Mouse (Mus musculus) stomach, embryonic 16.5 days (tissue): ENCODE data around the gene Zfp839. TPM values are rescaled to one million over a fixed set of nuclear protein-coding genes. Genes with fewer than 3 reads are reported as not detected.

Source experiments
- ATAC-seq: fragments of 200-750 bp; cut with Nextera tagmentation; 2 replicates; pipeline ENCODE4 v1.8.0; 2017; ENCODE audit warnings: moderate number of reproducible peaks, moderate TSS enrichment; ENCODE audit not compliant: insufficient read depth, low FRiP score
- H3K27ac ChIP-seq: fragments of 300-500 bp; sonication (generic); 2 replicates; pipeline ENCODE4 v1.5.1; 2014; ENCODE audit warnings: low read length
- H3K27me3 ChIP-seq: fragments of 300-500 bp; sonication (generic); 2 replicates; pipeline ENCODE4 v1.6.1; 2014; ENCODE audit warnings: low read length, control low read depth, mixed read lengths; ENCODE audit not compliant: control insufficient read depth, insufficient read depth
- H3K36me3 ChIP-seq: fragments of 300-500 bp; sonication (generic); 2 replicates; pipeline ENCODE4 v1.6.1; 2014; ENCODE audit warnings: low read length; ENCODE audit not compliant: control insufficient read depth, insufficient read depth
- H3K4me1 ChIP-seq: fragments of 300-500 bp; sonication (generic); 2 replicates; pipeline ENCODE4 v1.6.1; 2014; ENCODE audit warnings: low read length, control low read depth, mixed read lengths; ENCODE audit not compliant: control insufficient read depth, insufficient read depth
- H3K4me2 ChIP-seq: fragments of 300-500 bp; sonication (generic); 2 replicates; pipeline ENCODE4 v1.6.1; 2014; ENCODE audit warnings: low read depth, low read length, mixed read lengths
- H3K4me3 ChIP-seq: fragments of 300-500 bp; sonication (generic); replicated peaks from 2 replicates; pipeline ENCODE4 v1.5.1; 2014; ENCODE audit warnings: mild to moderate bottlenecking, low read length
- H3K9ac ChIP-seq: fragments of 300-500 bp; sonication (generic); 2 replicates; pipeline ENCODE4 v1.6.1; 2014; ENCODE audit warnings: low read length
- H3K9me3 ChIP-seq: fragments of 300-500 bp; sonication (generic); replicated peaks from 2 replicates; pipeline ENCODE4 v1.6.1; 2016; ENCODE audit warnings: low read length, control low read depth; ENCODE audit not compliant: control insufficient read depth
- WGBS: fragments of 180-500 bp; shearing (Covaris S2); extraction: QIAGEN DNeasy Blood & Tissue Kit; methylation state at CpG from one replicate; pipeline ENCODE4 v1.1.7; 2014; 5-methylcytosine and 5-hydroxymethylcytosine counted together
- polyA plus RNA-seq: library from polyadenylated mRNA; unstranded; fragments of >200 nt; fragmentation: Nextera tagmentation; extraction: Ambion mirVana; gene quantifications from 2 replicates; pipeline ENCODE4 v1.2.1, GENCODE M21; 2015

The Zfp839 gene
- polyA plus RNA-seq, 1 experiment from 2014 or later, result 4.4 TPM

DNA sequence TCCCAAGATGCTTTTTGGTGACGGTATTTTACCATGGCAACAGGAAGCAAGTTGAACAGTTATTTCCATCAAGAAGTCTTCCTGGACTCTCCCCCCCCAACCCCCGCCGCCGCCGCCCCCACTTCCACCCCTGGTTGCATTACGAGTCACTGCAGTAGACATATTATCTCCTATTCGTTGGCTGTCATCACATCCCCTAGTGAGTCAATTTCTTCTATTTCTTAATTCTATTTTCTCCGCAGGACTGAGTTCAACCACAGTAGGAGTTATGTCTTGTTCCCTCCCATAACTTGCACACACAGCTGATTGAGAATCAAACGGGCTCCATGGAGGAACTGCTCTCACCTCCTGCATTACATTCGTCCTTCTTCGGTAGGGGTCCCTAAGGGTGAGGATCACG is 38.1 kb downstream of the Zfp839 start:
- Histone ChIP-seq H3K4me1 (peaks cover 18% of the 10 kb centered on the region), H3K4me2 (peak overlapping the region; percentile 90), H3K4me3 (peak overlapping the region; percentile 86), H3K27me3 (no peaks in the 10 kb centered on the region), H3K9me3 (no peaks in the 10 kb centered on the region), H3K9ac (peak overlapping the region; percentile 89), H3K36me3 (0 out of 2 replicates have a peak, but pooled peaks cover 1% of the 10 kb centered on the region), H3K27ac (no peak overlapping the region)
- WGBS, result 35% methylated on average over 12 of the region's 12 CpGs
- ATAC-seq, result no peak

DNA sequence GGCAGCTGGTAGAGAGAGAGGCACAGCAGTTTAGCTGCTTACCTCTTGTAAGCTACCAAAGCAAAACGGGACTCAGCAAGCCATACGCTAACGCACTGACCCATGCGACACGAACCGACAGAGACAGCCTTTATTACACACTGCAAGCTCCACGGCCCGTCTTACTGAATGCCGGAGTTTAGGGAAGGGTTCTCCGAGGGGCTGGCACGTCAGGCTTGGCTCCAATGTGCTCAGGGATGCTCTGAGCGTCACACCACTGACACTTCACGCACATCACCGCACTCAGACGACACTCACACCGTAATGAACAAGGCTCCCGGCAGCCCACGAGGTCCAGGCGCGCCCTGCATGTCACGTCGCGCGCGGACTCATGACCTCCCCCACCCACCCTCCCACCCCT is 38.6 kb downstream of the Zfp839 start:
- no peak; the same call in 1 of the 2 replicates for ATAC-seq
- H3K27me3 ChIP-seq, result no peaks in the 10 kb centered on the region
- peaks cover 18% of the 10 kb centered on the region for H3K4me1 ChIP-seq
- no peaks in the 10 kb centered on the region for H3K36me3 ChIP-seq
- WGBS, result under 1% methylated on average over 25 of the region's 25 CpGs
- peak overlapping the region; percentile 90 for H3K4me2 ChIP-seq
- peak overlapping the region; percentile 86 for H3K4me3 ChIP-seq
- no peaks in the 10 kb centered on the region for H3K9me3 ChIP-seq
- no peak overlapping the region for H3K27ac ChIP-seq
- peak overlapping the region; percentile 89 for H3K9ac ChIP-seq

DNA sequence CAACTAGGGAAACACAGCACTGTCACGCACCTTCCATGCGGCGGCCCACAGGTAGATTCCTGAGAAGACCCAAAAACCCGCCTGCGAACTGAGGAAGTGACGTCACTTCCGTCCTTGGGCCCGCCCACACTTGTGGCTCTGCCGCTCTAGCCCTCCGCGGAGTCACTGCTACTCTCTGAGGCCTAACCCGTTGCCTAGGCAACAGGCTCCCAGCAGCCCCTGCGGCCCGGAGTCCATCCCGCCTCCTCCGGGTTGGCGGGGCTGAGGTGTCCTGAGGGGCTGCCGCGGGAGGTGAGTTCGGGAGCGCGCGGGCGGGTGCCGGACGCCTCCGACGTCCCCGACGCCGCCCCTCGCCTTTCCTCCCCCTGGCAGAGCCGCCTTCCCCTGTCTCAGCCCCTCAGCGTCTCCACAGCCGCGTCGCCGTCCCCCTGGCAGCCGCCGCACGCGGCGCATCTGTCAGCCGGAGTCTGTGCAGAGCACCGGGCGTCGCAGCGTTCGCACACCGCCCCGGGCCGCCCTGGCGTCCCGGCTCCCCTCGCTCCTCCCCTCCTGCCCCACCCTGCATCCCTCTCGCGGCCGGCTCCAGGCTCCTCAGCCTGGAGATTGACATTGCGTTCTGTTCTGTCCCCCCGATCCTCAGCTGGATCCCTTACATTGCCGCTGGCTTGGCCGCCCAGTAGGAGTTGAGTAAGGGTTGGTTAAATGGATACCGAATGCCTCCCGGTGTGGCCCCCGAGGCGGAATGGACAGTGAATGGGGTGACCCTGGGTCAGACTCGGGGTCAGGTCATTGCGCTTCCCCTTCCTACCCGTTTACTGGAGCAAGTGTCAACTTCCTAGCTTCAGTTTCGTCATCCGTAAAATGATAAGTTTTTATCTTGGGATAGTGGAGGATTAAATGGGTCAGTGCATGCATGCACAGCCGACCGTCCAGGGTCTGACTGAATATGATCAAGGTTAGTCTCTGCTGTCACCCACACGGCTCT is 39.3 kb downstream of the Zfp839 start, which contains the start of the genes Cinp and Tecpr2:
Cinp (minus strand) TSS at position 110 of the 985 bp plus-strand sequence.
Tecpr2 (plus strand) TSS at position 229 of the 985 bp plus-strand sequence.
- ATAC-seq, result peak; percentile 100
- Histone ChIP-seq H3K4me2 (peak within 1 kb of the TSS; percentile 90), H3K4me3 (peak within 1 kb of the TSS; percentile 86), H3K4me1 (peaks cover 18% of the 10 kb centered on the region), H3K9me3 (no peaks in the 10 kb centered on the region), H3K27ac (peak within 1 kb of the TSS; percentile 82), H3K27me3 (no peaks in the 10 kb centered on the region), H3K9ac (peak within 1 kb of the TSS; percentile 89), H3K36me3 (no peaks in the 10 kb centered on the region)
- WGBS, result under 1% methylated on average over 60 of the region's 74 CpGs

DNA sequence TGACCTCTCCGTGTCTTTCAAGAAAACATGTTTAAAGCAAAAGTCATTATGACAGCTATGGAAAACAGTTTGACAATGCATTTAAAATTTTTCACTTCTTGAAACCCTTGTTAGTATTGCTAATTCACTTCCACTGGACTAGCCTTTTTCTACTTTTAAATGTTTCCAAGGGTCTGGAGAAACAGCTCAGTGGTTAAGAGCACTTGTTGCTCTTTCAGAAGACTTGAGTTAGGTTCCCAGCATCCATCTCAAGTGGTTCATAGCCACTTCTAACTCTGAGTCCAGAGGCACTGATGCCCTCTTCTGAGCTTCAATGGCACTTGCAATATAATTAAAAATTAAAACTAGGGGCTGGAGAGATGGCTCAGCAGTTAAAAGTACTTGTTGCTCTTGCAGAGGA is 41.8 kb downstream of the Zfp839 start:
- Histone ChIP-seq H3K27me3 (no peaks in the 10 kb centered on the region), H3K4me3 (no peak overlapping the region), H3K36me3 (no peaks in the 10 kb centered on the region), H3K9ac (no peak overlapping the region), H3K9me3 (no peaks in the 10 kb centered on the region), H3K4me1 (peaks cover 18% of the 10 kb centered on the region), H3K27ac (no peak overlapping the region), H3K4me2 (no peak overlapping the region)
- ATAC-seq, result no peak
- 85% methylated on average over 1 of the region's 1 CpGs for WGBS

DNA sequence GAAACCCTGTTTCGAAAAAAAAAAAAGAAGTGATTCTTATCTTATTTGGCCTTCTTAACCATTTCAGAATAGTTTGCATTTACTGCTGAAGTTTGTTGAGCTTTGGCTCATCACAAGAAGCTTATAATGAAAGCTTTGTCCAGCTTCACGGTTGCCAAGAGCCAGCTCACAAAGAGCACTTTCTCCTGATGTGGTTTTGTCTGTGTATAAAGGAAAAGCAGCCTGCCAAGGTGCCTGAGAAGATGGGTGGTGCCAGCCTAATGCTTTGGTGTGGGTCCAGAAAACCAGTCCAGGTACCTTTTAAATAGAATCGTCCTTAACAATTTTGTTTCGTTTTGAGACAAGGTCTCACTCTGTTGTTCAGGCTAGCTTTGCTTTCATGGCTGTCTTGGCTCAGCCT is 52.1 kb downstream of the Zfp839 start:
- H3K4me1 ChIP-seq, result no peaks in the 10 kb centered on the region
- no peaks in the 10 kb centered on the region for H3K9me3 ChIP-seq
- no peak overlapping the region for H3K27ac ChIP-seq
- 75% methylated on average over 4 of the region's 4 CpGs for WGBS
- no peak overlapping the region for H3K4me3 ChIP-seq
- no peaks in the 10 kb centered on the region for H3K27me3 ChIP-seq
- no peak overlapping the region for H3K4me2 ChIP-seq
- ATAC-seq, result no peak
- H3K36me3 ChIP-seq, result peaks cover 3% of the 10 kb centered on the region; the same call in 1 of the 2 replicates
- H3K9ac ChIP-seq, result no peak overlapping the region

DNA sequence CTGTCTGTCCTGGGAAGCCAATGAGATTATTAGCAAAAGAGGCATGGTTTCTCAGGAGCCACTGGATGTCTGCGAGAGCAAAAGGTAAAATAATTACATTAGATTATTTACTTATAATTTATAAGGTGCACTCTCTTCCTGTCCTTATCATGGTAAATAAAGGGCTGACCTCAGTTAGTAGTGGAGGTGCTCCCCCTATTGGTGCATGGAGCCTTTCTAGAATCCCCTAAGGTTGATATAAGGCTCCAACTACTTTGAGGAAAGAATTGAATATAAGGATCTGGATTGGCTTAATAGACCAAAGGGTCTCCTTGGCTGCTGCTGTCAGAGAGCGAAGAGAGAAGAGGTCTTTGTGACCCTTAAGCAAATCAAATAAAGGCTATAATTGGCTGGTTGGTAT is 53.5 kb downstream of the Zfp839 start:
- no peak overlapping the region for H3K4me3 ChIP-seq
- H3K9me3 ChIP-seq, result no peaks in the 10 kb centered on the region
- peaks cover 3% of the 10 kb centered on the region; the same call in 1 of the 2 replicates for H3K36me3 ChIP-seq
- H3K27ac ChIP-seq, result no peak overlapping the region
- no peak overlapping the region for H3K4me2 ChIP-seq
- no peak for ATAC-seq
- H3K4me1 ChIP-seq, result no peaks in the 10 kb centered on the region
- 86% methylated on average over 2 of the region's 2 CpGs for WGBS
- H3K27me3 ChIP-seq, result no peaks in the 10 kb centered on the region
- no peak overlapping the region for H3K9ac ChIP-seq

DNA sequence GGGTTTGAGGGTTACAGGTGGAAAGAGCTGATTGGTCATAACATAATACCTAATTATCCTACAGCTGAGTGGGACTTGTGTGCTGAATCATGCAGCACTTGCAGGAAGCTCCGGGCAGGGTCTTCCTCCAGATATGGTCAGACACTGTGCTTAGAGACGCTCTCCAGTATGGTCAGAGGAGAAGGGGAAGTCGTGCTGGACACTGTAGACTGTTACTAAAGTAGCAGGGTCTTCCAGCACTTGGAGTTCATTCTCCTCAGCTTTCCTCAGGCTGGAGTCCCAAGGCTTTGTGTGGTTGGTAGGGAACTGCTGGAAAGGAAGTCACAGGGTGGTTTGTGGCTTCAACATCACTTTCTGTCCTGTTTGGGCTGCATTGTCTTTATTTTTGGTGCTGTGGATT is 57.8 kb downstream of the Zfp839 start:
- peaks cover 3% of the 10 kb centered on the region; the same call in 1 of the 2 replicates for H3K36me3 ChIP-seq
- H3K4me3 ChIP-seq, result no peak overlapping the region
- H3K9ac ChIP-seq, result no peak overlapping the region
- no peaks in the 10 kb centered on the region for H3K9me3 ChIP-seq
- H3K27me3 ChIP-seq, result no peaks in the 10 kb centered on the region
- ATAC-seq, result no peak
- WGBS, result 60% methylated on average over 3 of the region's 3 CpGs
- no peak overlapping the region for H3K4me2 ChIP-seq
- H3K4me1 ChIP-seq, result no peaks in the 10 kb centered on the region
- no peak overlapping the region for H3K27ac ChIP-seq

DNA sequence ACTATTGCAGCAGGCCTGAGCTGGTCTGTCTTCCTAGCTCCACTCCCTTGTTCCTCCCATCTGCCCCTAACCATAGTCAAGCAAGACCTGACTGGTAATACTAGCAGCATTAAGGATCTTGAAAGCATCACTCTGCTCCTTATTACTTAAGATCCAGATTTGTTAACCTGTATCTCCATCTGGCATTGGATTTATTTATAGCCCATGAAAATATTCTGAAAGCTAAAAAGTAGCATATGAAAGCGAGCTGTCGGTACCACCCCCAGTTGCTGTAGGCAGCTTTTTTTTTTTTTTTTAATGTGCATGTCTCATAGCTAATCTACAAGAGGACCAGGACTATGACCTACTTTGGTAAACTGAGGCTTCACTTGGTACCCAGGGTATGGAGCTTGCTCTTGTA is 59.9 kb downstream of the Zfp839 start:
- WGBS, result 97% methylated on average over 2 of the region's 2 CpGs
- no peaks in the 10 kb centered on the region for H3K9me3 ChIP-seq
- H3K27me3 ChIP-seq, result no peaks in the 10 kb centered on the region
- H3K4me1 ChIP-seq, result no peaks in the 10 kb centered on the region
- no peak overlapping the region for H3K27ac ChIP-seq
- H3K9ac ChIP-seq, result no peak overlapping the region
- H3K4me2 ChIP-seq, result no peak overlapping the region
- ATAC-seq, result no peak
- peaks cover under 1% of the 10 kb centered on the region; the same call in 1 of the 2 replicates for H3K36me3 ChIP-seq
- H3K4me3 ChIP-seq, result no peak overlapping the region

DNA sequence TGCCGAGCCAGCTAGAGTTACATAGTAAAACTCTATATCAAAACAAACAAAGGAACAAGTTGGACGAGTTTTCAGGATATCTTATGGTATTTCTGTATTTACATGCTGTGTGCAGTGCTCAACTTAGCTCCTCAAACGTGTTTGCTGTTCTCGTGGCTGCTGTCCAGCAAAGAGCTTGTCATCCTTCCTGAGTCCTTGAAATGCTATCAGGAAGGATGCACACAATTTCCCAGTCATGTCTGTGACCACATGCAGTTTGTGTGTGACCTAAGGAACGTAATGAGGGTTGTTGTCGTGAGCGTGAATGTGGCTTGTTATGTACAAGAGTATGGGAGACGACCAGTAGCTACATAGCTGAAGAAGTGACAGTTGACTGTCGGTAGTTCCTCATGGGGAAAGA is 65.7 kb downstream of the Zfp839 start:
- Histone ChIP-seq H3K9ac (no peak overlapping the region), H3K4me3 (no peak overlapping the region), H3K9me3 (no peaks in the 10 kb centered on the region), H3K4me1 (no peaks in the 10 kb centered on the region), H3K4me2 (no peak overlapping the region), H3K36me3 (peaks cover 8% of the 10 kb centered on the region; the same call in 1 of the 2 replicates), H3K27me3 (no peaks in the 10 kb centered on the region), H3K27ac (no peak overlapping the region)
- no peak for ATAC-seq
- 69% methylated on average over 9 of the region's 9 CpGs for WGBS
